Mouse (Mus musculus): ENCODE measurements around the gene Slc26a10. TPM values are rescaled to one million over a fixed set of nuclear protein-coding genes. Genes with fewer than 3 reads are reported as not detected.
A peak's percentile ranks its signal among the peaks of the same experiment; 100 is the strongest.
"Not testable (repeated sequence)": the region's sequence is repeated elsewhere in the genome, so short reads cannot be mapped to it uniquely, and the experiment has no call there.

Gene Slc26a10
- polyA plus RNA-seq, 1 experiment from 2014 or later: 0.58 TPM

GRCm38 (mm10) chr10:127165654-127166403 lies 14.6 kb downstream of the Slc26a10 start:
- peak overlapping the region; percentile 91 for H3K27ac ChIP-seq (replicated peaks; ENCODE audit: low read depth, low read length)
- peak overlapping the region; percentile 93 for H3K4me2 ChIP-seq (ENCODE audit: low read length)
- H3K9me3 ChIP-seq (ENCODE audit: control insufficient read depth, low read length): no peaks in the 10 kb centered on the region
- peaks cover 43% of the 10 kb centered on the region for H3K27me3 ChIP-seq (ENCODE audit: control insufficient read depth, insufficient read depth, low read length)
- ATAC-seq (ENCODE audit: low FRiP score, low TSS enrichment) (peak; percentile 49), DNase-seq (peak; percentile 74)
- H3K4me1 ChIP-seq (ENCODE audit: control insufficient read depth, insufficient read depth, low read length): peaks cover 18% of the 10 kb centered on the region
- under 1% methylated on average over 56 of the region's 56 CpGs for WGBS
- H3K4me3 ChIP-seq (replicated peaks; ENCODE audit: low read depth, low read length): peak overlapping the region; percentile 73
- peak overlapping the region; percentile 97 for H3K9ac ChIP-seq (replicated peaks; ENCODE audit: low read length)
- 0 out of 2 replicates have a peak, but pooled peaks cover 8% of the 10 kb centered on the region for H3K36me3 ChIP-seq (ENCODE audit: control insufficient read depth, insufficient read depth, low read length)

- DNase-seq (no peak), ATAC-seq (ENCODE audit: low FRiP score, low TSS enrichment) (peak; percentile 60)
- H3K4me2 ChIP-seq (ENCODE audit: low read length): peak overlapping the region; percentile 93
- H3K4me1 ChIP-seq (ENCODE audit: control insufficient read depth, insufficient read depth, low read length): peaks cover 14% of the 10 kb centered on the region
- H3K27me3 ChIP-seq (ENCODE audit: control insufficient read depth, insufficient read depth, low read length): peaks cover 38% of the 10 kb centered on the region
- peak overlapping the region; percentile 97 for H3K9ac ChIP-seq (replicated peaks; ENCODE audit: low read length)
- peak overlapping the region; percentile 73 for H3K4me3 ChIP-seq (replicated peaks; ENCODE audit: low read depth, low read length)
- 0 out of 2 replicates have a peak, but pooled peaks cover 8% of the 10 kb centered on the region for H3K36me3 ChIP-seq (ENCODE audit: control insufficient read depth, insufficient read depth, low read length)
- peak overlapping the region; percentile 91 for H3K27ac ChIP-seq (replicated peaks; ENCODE audit: low read depth, low read length)
- WGBS: under 1% methylated on average over 42 of the region's 42 CpGs
- no peaks in the 10 kb centered on the region for H3K9me3 ChIP-seq (ENCODE audit: control insufficient read depth, low read length)
These were observed 15.1 kb downstream of the Slc26a10 start for GRCm38 (mm10) chr10:127165354-127165653.

GRCm38 (mm10) chr10:127164631-127165353 lies 15.7 kb downstream of the Slc26a10 start, which contains the start of gene B4galnt1:
Gene B4galnt1, plus strand, starts transcription at chr10:127165225.
- Histone ChIP-seq H3K36me3 (ENCODE audit: control insufficient read depth, insufficient read depth, low read length) (0 out of 2 replicates have a peak, but pooled peaks cover 8% of the 10 kb centered on the region), H3K27me3 (ENCODE audit: control insufficient read depth, insufficient read depth, low read length) (peaks cover 33% of the 10 kb centered on the region), H3K4me2 (ENCODE audit: low read length) (peak within 1 kb of the TSS; percentile 93), H3K9ac (replicated peaks; ENCODE audit: low read length) (peak within 1 kb of the TSS; percentile 97), H3K4me1 (ENCODE audit: control insufficient read depth, insufficient read depth, low read length) (peaks cover 9% of the 10 kb centered on the region; the same call in 1 of the 2 replicates), H3K9me3 (ENCODE audit: control insufficient read depth, low read length) (no peaks in the 10 kb centered on the region), H3K4me3 (replicated peaks; ENCODE audit: low read depth, low read length) (peak within 1 kb of the TSS; percentile 73), H3K27ac (replicated peaks; ENCODE audit: low read depth, low read length) (peak within 1 kb of the TSS; percentile 91)
- WGBS: 2% methylated on average over 52 of the region's 52 CpGs
- DNase-seq (peak; percentile 96), ATAC-seq (ENCODE audit: low FRiP score, low TSS enrichment) (peak; percentile 91)

GRCm38 (mm10) chr10:127164190-127164589 lies 16.3 kb downstream of the Slc26a10 start:
- H3K36me3 ChIP-seq (ENCODE audit: control insufficient read depth, insufficient read depth, low read length): 0 out of 2 replicates have a peak, but pooled peaks cover 8% of the 10 kb centered on the region
- DNase-seq: no peak
- H3K9ac ChIP-seq (replicated peaks; ENCODE audit: low read length): no peak overlapping the region
- no peak overlapping the region for H3K4me3 ChIP-seq (replicated peaks; ENCODE audit: low read depth, low read length)
- peaks cover 5% of the 10 kb centered on the region; the same call in 1 of the 2 replicates for H3K4me1 ChIP-seq (ENCODE audit: control insufficient read depth, insufficient read depth, low read length)
- H3K27ac ChIP-seq (replicated peaks; ENCODE audit: low read depth, low read length): no peak overlapping the region
- no peak for ATAC-seq (ENCODE audit: low FRiP score, low TSS enrichment)
- 98% methylated on average over 4 of the region's 4 CpGs for WGBS
- H3K4me2 ChIP-seq (ENCODE audit: low read length): peak overlapping the region; percentile 93
- no peaks in the 10 kb centered on the region for H3K9me3 ChIP-seq (ENCODE audit: control insufficient read depth, low read length)
- H3K27me3 ChIP-seq (ENCODE audit: control insufficient read depth, insufficient read depth, low read length): peaks cover 27% of the 10 kb centered on the region

GRCm38 (mm10) chr10:127162771-127163261 lies 17.6 kb downstream of the Slc26a10 start:
- H3K4me2 ChIP-seq (ENCODE audit: low read length); H3K4me1 ChIP-seq (ENCODE audit: control insufficient read depth, insufficient read depth, low read length); H3K4me3 ChIP-seq (replicated peaks; ENCODE audit: low read depth, low read length); H3K9ac ChIP-seq (replicated peaks; ENCODE audit: low read length); DNase-seq; H3K36me3 ChIP-seq (ENCODE audit: control insufficient read depth, insufficient read depth, low read length); H3K9me3 ChIP-seq (ENCODE audit: control insufficient read depth, low read length); H3K27ac ChIP-seq (replicated peaks; ENCODE audit: low read depth, low read length); ATAC-seq (ENCODE audit: low FRiP score, low TSS enrichment): not testable (repeated sequence)
- H3K27me3 ChIP-seq (ENCODE audit: control insufficient read depth, insufficient read depth, low read length): peaks cover 14% of the 10 kb centered on the region
- 66% methylated on average over 7 of the region's 7 CpGs for WGBS

- 74% methylated on average over 3 of the region's 3 CpGs for WGBS
- Histone ChIP-seq H3K4me3 (replicated peaks; ENCODE audit: low read depth, low read length) (no peak overlapping the region), H3K27me3 (ENCODE audit: control insufficient read depth, insufficient read depth, low read length) (no peaks in the 10 kb centered on the region)
These were observed 19.7 kb downstream of the Slc26a10 start for GRCm38 (mm10) chr10:127160728-127161127.

GRCm38 (mm10) chr10:127160081-127160480 lies 20.4 kb downstream of the Slc26a10 start:
- Histone ChIP-seq H3K27ac (replicated peaks; ENCODE audit: low read depth, low read length) (no peak overlapping the region), H3K9me3 (ENCODE audit: control insufficient read depth, low read length) (no peaks in the 10 kb centered on the region), H3K4me1 (ENCODE audit: control insufficient read depth, insufficient read depth, low read length) (no peaks in the 10 kb centered on the region), H3K36me3 (ENCODE audit: control insufficient read depth, insufficient read depth, low read length) (no peaks in the 10 kb centered on the region), H3K9ac (replicated peaks; ENCODE audit: low read length) (no peak overlapping the region), H3K4me3 (replicated peaks; ENCODE audit: low read depth, low read length) (no peak overlapping the region), H3K27me3 (ENCODE audit: control insufficient read depth, insufficient read depth, low read length) (no peaks in the 10 kb centered on the region), H3K4me2 (ENCODE audit: low read length) (no peak overlapping the region)
- ATAC-seq (ENCODE audit: low FRiP score, low TSS enrichment) (no peak), DNase-seq (no peak)
- 83% methylated on average over 9 of the region's 9 CpGs for whole genome bisulfite sequencing

More at GRCm38 (mm10) chr10:127160728-127161127, 19.7 kb downstream of the Slc26a10 start:
- Histone ChIP-seq H3K4me1 (ENCODE audit: control insufficient read depth, insufficient read depth, low read length) (no peaks in the 10 kb centered on the region), H3K4me2 (ENCODE audit: low read length) (no peak overlapping the region), H3K9me3 (ENCODE audit: control insufficient read depth, low read length) (no peaks in the 10 kb centered on the region), H3K27ac (replicated peaks; ENCODE audit: low read depth, low read length) (no peak overlapping the region), H3K9ac (replicated peaks; ENCODE audit: low read length) (no peak overlapping the region), H3K36me3 (ENCODE audit: control insufficient read depth, insufficient read depth, low read length) (no peaks in the 10 kb centered on the region)
- ATAC-seq (ENCODE audit: low FRiP score, low TSS enrichment) (no peak), DNase-seq (no peak)

GRCm38 (mm10) chr10:127158471-127158870 lies 22.0 kb downstream of the Slc26a10 start:
- ATAC-seq (ENCODE audit: low FRiP score, low TSS enrichment) (no peak), DNase-seq (no peak)
- H3K4me3 ChIP-seq (replicated peaks; ENCODE audit: low read depth, low read length): no peak overlapping the region
- H3K36me3 ChIP-seq (ENCODE audit: control insufficient read depth, insufficient read depth, low read length): no peaks in the 10 kb centered on the region
- H3K27me3 ChIP-seq (ENCODE audit: control insufficient read depth, insufficient read depth, low read length): no peaks in the 10 kb centered on the region
- no peak overlapping the region for H3K27ac ChIP-seq (replicated peaks; ENCODE audit: low read depth, low read length)
- H3K4me2 ChIP-seq (ENCODE audit: low read length): no peak overlapping the region
- no peak overlapping the region for H3K9ac ChIP-seq (replicated peaks; ENCODE audit: low read length)
- H3K4me1 ChIP-seq (ENCODE audit: control insufficient read depth, insufficient read depth, low read length): no peaks in the 10 kb centered on the region
- 73% methylated on average over 3 of the region's 3 CpGs for WGBS
- H3K9me3 ChIP-seq (ENCODE audit: control insufficient read depth, low read length): no peaks in the 10 kb centered on the region

Measured in midbrain, embryonic 14.5 days (tissue).